Mouse (Mus musculus) testis, postnatal 10 days (tissue): ENCODE measurements around the gene Atp6v0e2.

Source experiments
- DNase-seq: peaks from one replicate; pipeline ENCODE4 v3.0.0; 2021; ENCODE audit warnings: low spot score

Atp6v0e2 gene

DNA sequence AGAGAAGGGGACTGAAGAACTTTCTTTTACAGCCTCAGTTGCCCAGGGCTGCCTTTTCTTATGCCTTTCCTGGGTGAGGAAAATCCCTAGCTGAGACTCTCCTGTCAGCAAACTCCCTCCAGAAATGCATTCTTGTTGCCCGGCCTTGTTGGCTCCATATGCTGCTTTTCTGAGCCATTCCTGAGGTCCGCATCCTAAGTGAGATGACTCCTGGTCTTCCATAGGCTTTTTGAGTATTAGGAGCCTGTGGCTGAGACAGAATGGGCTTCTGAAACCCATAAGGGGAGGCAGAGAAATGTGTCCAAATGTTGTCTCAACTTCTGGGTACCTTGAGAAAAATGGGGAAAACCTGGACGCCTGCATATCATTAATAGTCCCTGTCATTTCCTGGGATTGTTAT lies 36.6 kb downstream of the Atp6v0e2 start:
- DNase-seq: no peak

DNA sequence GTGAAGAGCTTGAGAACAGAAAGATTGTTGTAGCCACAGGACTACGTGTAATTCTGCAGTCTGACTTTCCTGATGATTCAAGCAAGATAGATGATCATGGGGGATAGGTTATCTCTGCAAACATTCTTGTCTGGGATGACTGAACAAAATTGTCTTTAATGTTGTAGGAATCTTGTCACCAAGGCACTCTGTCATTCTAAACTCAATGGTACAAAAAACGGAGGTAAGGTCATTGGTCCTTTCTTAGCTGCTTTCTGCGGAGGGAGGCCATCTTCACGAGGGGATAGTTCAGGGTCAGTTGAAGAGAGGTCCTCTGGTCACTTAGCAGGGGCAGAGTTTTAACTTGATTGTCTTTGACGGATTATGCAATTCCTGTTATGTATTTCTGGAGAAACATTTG lies 41.3 kb downstream of the Atp6v0e2 start:
- DNase-seq: no peak

DNA sequence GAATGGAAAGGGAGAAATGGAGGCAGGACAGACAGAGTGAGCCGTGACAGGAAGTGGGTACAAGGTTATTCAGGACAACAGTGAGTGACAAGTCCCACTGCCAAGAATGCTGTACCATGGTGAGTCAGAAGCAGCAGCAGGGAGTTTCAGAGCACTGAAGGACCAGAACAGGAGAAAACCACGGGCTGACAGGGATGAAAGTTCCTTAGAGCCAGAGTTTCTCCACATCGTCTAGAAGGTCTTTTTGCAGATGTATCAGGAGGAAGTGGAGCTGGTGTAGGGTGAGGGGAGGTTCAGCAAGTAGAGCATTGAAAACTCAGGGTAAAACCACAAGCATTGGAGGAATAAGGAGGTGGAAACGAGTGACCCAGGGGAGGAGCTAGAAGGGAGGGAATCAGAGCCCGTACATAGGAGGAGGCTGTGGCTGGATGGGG lies 41.8 kb downstream of the Atp6v0e2 start:
- DNase-seq: no peak

DNA sequence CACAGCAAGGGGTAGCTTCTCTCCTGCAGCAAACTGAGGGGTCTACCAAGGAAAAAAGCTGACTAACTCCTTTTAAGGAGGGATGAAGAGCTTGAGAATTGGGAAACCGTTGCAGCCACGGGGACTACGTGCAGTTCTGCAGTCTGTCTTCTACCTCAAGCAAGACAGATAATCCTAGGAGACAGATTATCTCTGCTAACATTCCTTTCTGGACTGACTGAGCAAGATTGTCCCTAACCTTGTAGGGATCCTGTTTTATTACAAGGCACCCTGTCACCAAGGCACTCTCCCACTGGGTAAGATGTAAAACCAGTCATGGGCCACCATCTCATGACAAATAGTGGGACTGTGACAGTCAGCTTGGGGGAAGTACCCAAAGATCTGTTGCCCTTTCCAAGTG lies 43.8 kb downstream of the Atp6v0e2 start:
- no peak for DNase-seq

DNA sequence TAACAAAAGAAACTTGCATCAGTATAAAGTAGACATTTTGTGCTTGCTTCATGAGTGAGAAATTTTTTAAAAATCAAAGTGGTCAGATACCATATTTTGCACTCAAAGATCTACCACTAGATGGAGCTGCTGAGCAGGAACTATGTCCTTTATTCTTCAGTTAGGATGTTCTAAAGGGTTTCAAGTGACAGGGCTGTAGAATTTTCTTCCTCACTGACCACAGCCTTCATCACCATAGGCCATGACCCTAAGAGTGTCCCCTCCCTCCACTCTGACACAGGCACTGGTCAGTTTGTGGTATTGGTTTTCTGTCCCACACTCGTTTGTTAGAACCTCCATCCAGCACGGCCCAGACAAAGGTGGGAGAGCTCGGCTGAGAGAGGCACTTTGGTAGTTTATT lies 44.6 kb downstream of the Atp6v0e2 start:
- DNase-seq: no peak

DNA sequence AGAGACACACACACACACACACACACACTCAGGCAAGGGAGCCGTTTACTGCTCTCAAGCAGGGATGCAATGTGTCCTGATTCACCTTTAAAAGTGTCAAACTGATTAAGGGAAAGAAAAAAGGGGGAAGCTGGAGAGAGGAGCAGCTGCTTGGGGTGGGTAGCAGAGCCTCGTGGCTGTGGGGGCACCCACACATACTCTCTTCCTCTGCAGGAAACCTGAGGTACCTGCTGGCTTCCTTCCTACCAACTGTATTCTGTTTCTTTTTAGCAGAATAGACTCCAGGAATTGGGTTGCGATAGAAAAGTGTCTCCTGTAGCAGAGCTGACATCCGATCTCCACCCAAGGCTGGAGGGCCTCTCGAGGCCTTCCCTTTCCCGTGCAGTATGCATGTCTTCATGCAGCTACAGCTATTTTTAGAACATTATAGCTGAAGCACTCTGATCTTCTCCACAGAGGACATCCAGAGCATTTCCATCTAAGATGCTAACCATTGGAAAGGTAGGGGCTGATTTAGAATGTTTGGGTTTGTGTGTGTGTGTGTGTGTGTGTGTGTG lies 51.9 kb downstream of the Atp6v0e2 start, which contains the start of gene Gm45021:
Gm45021 (plus strand) TSS at position 417 of the 557 bp plus-strand sequence.
- no peak for DNase-seq
